Mouse (Mus musculus): ENCODE data around the gene Flrt2. TPM values are rescaled to one million over a fixed set of nuclear protein-coding genes. Genes with fewer than 3 reads are reported as not detected.

The Flrt2 gene
- total and polyA plus RNA-seq, 2 experiments: 0.07 to 0.65 TPM

- WGBS: 82% methylated on average over 7 of the region's 7 CpGs
- TF ChIP-seq POLR2A (IDR thresholded peaks at IDR 0.05; ENCODE audit: extremely low read depth, insufficient read depth, low read length): no peak
- TF ChIP-seq CTCF (IDR thresholded peaks at IDR 0.05; ENCODE audit: low read depth, low read length): no peak
- no peak overlapping the region for H3K9ac ChIP-seq (ENCODE audit: low read depth, low read length)
- no peaks in the 10 kb centered on the region for H3K4me1 ChIP-seq (ENCODE audit: control insufficient read depth, insufficient read depth, low read length)
- no peaks in the 10 kb centered on the region for H3K27me3 ChIP-seq (ENCODE audit: control insufficient read depth, insufficient read depth, low read length)
- H3K36me3 ChIP-seq (ENCODE audit: control insufficient read depth, insufficient read depth, low read length): no peaks in the 10 kb centered on the region
- no peak overlapping the region for H3K27ac ChIP-seq (replicated peaks; ENCODE audit: insufficient read depth, low read depth, low read length)
- no peaks in the 10 kb centered on the region for H3K79me2 ChIP-seq (ENCODE audit: control insufficient read depth, insufficient read depth, low read length)
- no peak for DNase-seq (ENCODE audit: extremely low read depth, low read depth, low spot score)
- H3K4me3 ChIP-seq (ENCODE audit: insufficient read depth, low read depth, low read length): no peak overlapping the region
Measured at GRCm38 (mm10) chr12:95738491-95739135, 46.6 kb downstream of the Flrt2 start.

GRCm38 (mm10) chr12:95739739-95740138 lies 47.7 kb downstream of the Flrt2 start:
- Histone ChIP-seq H3K79me2 (ENCODE audit: control insufficient read depth, insufficient read depth, low read length) (no peaks in the 10 kb centered on the region), H3K36me3 (ENCODE audit: control insufficient read depth, insufficient read depth, low read length) (no peaks in the 10 kb centered on the region), H3K27me3 (ENCODE audit: control insufficient read depth, insufficient read depth, low read length) (no peaks in the 10 kb centered on the region), H3K4me1 (ENCODE audit: control insufficient read depth, insufficient read depth, low read length) (no peaks in the 10 kb centered on the region), H3K27ac (replicated peaks; ENCODE audit: insufficient read depth, low read depth, low read length) (no peak overlapping the region), H3K4me3 (ENCODE audit: insufficient read depth, low read depth, low read length) (no peak overlapping the region), H3K9ac (ENCODE audit: low read depth, low read length) (no peak overlapping the region)
- TF ChIP-seq POLR2A (IDR thresholded peaks at IDR 0.05; ENCODE audit: extremely low read depth, insufficient read depth, low read length): no peak
- TF ChIP-seq CTCF (IDR thresholded peaks at IDR 0.05; ENCODE audit: low read depth, low read length): no peak
- DNase-seq (ENCODE audit: extremely low read depth, low read depth, low spot score): no peak
- 91% methylated on average over 5 of the region's 5 CpGs for WGBS

GRCm38 (mm10) chr12:95741296-95741695 lies 49.3 kb downstream of the Flrt2 start:
- no peaks in the 10 kb centered on the region for H3K27me3 ChIP-seq (ENCODE audit: control insufficient read depth, insufficient read depth, low read length)
- no peak overlapping the region for H3K9ac ChIP-seq (ENCODE audit: low read depth, low read length)
- 53% methylated on average over 11 of the region's 11 CpGs for WGBS
- H3K4me1 ChIP-seq (ENCODE audit: control insufficient read depth, insufficient read depth, low read length): no peaks in the 10 kb centered on the region; the same call in 1 of the 2 replicates
- DNase-seq (ENCODE audit: extremely low read depth, low read depth, low spot score): peak; percentile 24
- no peak for TF ChIP-seq CTCF (IDR thresholded peaks at IDR 0.05; ENCODE audit: low read depth, low read length)
- no peak for TF ChIP-seq POLR2A (IDR thresholded peaks at IDR 0.05; ENCODE audit: extremely low read depth, insufficient read depth, low read length)
- H3K4me3 ChIP-seq (ENCODE audit: insufficient read depth, low read depth, low read length): no peak overlapping the region
- H3K79me2 ChIP-seq (ENCODE audit: control insufficient read depth, insufficient read depth, low read length): no peaks in the 10 kb centered on the region
- no peaks in the 10 kb centered on the region for H3K36me3 ChIP-seq (ENCODE audit: control insufficient read depth, insufficient read depth, low read length)
- H3K27ac ChIP-seq (replicated peaks; ENCODE audit: insufficient read depth, low read depth, low read length): no peak overlapping the region

GRCm38 (mm10) chr12:95744307-95744706 lies 52.3 kb downstream of the Flrt2 start:
- no peaks in the 10 kb centered on the region; the same call in 1 of the 2 replicates for H3K27me3 ChIP-seq (ENCODE audit: control insufficient read depth, insufficient read depth, low read length)
- H3K36me3 ChIP-seq (ENCODE audit: control insufficient read depth, insufficient read depth, low read length): no peaks in the 10 kb centered on the region
- H3K27ac ChIP-seq (replicated peaks; ENCODE audit: insufficient read depth, low read depth, low read length): no peak overlapping the region
- 79% methylated on average over 4 of the region's 4 CpGs for WGBS
- no peak for TF ChIP-seq CTCF (IDR thresholded peaks at IDR 0.05; ENCODE audit: low read depth, low read length)
- TF ChIP-seq POLR2A (IDR thresholded peaks at IDR 0.05; ENCODE audit: extremely low read depth, insufficient read depth, low read length): no peak
- no peak overlapping the region for H3K4me3 ChIP-seq (ENCODE audit: insufficient read depth, low read depth, low read length)
- peaks cover 2% of the 10 kb centered on the region; the same call in 1 of the 2 replicates for H3K4me1 ChIP-seq (ENCODE audit: control insufficient read depth, insufficient read depth, low read length)
- H3K9ac ChIP-seq (ENCODE audit: low read depth, low read length): no peak overlapping the region
- H3K79me2 ChIP-seq (ENCODE audit: control insufficient read depth, insufficient read depth, low read length): no peaks in the 10 kb centered on the region
- no peak for DNase-seq (ENCODE audit: extremely low read depth, low read depth, low spot score)

GRCm38 (mm10) chr12:95746856-95747579 lies 55.0 kb downstream of the Flrt2 start:
- Histone ChIP-seq H3K79me2 (ENCODE audit: control insufficient read depth, insufficient read depth, low read length) (no peaks in the 10 kb centered on the region), H3K27ac (replicated peaks; ENCODE audit: insufficient read depth, low read depth, low read length) (no peak overlapping the region), H3K36me3 (ENCODE audit: control insufficient read depth, insufficient read depth, low read length) (no peaks in the 10 kb centered on the region), H3K4me3 (ENCODE audit: insufficient read depth, low read depth, low read length) (no peak overlapping the region), H3K27me3 (ENCODE audit: control insufficient read depth, insufficient read depth, low read length) (no peaks in the 10 kb centered on the region; the same call in 1 of the 2 replicates), H3K9ac (ENCODE audit: low read depth, low read length) (no peak overlapping the region), H3K4me1 (ENCODE audit: control insufficient read depth, insufficient read depth, low read length) (peaks cover 2% of the 10 kb centered on the region; the same call in 1 of the 2 replicates)
- WGBS: 56% methylated on average over 10 of the region's 10 CpGs
- no peak for TF ChIP-seq CTCF (IDR thresholded peaks at IDR 0.05; ENCODE audit: low read depth, low read length)
- TF ChIP-seq POLR2A (IDR thresholded peaks at IDR 0.05; ENCODE audit: extremely low read depth, insufficient read depth, low read length): no peak
- DNase-seq (ENCODE audit: extremely low read depth, low read depth, low spot score): peak; percentile 31
